Mouse (Mus musculus) CD4-positive, CD25-positive, alpha-beta regulatory T cell, adult 9 weeks (primary cell): Measurements from ENCODE around the gene Olfr295. TPM values are rescaled to one million over a fixed set of nuclear protein-coding genes. Genes with fewer than 3 reads are reported as not detected.

Experiments used
- polyA plus RNA-seq: library from polyadenylated mRNA; unstranded; fragments of 100-300 nt; shearing (Covaris generic); gene quantifications from one replicate; pipeline ENCODE4 v1.2.1, GENCODE M21; 2017

Olfr295 gene
- not detected for polyA plus RNA-seq

DNA sequence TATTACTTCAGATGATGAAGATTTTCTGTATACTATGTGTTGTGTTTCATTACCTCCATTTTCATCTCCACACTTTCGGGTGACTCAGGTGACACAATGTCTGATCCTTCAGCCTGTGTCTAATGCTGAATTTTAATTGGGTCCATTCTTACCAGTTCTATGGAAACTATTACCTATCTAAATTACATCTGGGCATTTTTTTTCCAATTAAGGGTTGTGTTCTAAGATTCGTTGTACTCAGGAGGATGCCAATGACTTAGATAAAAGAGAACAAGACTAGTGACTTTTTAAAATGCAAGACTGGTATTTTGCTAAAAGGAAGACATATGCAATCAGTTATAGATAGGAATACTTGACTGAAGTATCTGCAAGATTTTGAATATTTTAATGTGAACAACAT lies at the start of gene Olfr295:
Gene Olfr295 (plus strand): TSS at position 301 of the 400 bp plus-strand sequence.

DNA sequence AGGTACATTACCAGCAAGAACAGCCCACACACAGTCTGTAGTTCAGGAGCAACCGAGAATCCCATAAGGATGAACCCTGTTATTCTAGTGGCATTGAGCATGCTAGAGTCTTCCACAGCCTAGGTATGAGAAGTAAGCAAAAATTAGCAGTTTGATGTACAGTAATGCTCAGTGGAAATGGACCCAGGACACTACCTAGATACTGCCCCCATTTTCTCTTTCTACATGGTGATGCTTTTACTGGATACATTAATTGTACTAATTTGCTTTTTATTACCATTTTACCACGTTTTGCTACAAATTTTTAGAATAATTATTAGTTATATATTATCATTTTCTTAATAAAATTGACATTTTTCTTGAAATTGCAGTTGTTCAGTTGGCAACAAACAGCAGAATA lies 32.9 kb downstream of the Olfr295 start, which contains the start of gene Olfr294:
Gene Olfr294 (minus strand): TSS at position 101 of the 400 bp plus-strand sequence.

Other genes starting within 250 kb of the Olfr295 start
- gene Olfr307, start 246.3 kb upstream of the Olfr295 start, polyA plus RNA-seq: not detected
- not detected for gene Olfr305, start 216.9 kb upstream of the Olfr295 start, polyA plus RNA-seq
- not detected for gene Olfr304, start 197.2 kb upstream of the Olfr295 start, polyA plus RNA-seq
- gene Olfr303, start 186.1 kb upstream of the Olfr295 start, polyA plus RNA-seq: not detected
- gene Olfr301, start 180.0 kb upstream of the Olfr295 start, polyA plus RNA-seq: not detected
- not detected for gene Olfr299, start 123.9 kb upstream of the Olfr295 start, polyA plus RNA-seq
- gene Olfr298, start 91.4 kb upstream of the Olfr295 start, polyA plus RNA-seq: not detected
- gene Olfr297, start 63.9 kb upstream of the Olfr295 start, polyA plus RNA-seq: not detected
- not detected for gene Olfr294, start 32.8 kb downstream of the Olfr295 start, polyA plus RNA-seq
- not detected for gene Olfr293, start 65.2 kb downstream of the Olfr295 start, polyA plus RNA-seq
- not detected for gene Olfr292, start 104.5 kb downstream of the Olfr295 start, polyA plus RNA-seq
- gene Folh1, start 192.1 kb downstream of the Olfr295 start, polyA plus RNA-seq: not detected
- gene Vmn2r77, start 211.2 kb downstream of the Olfr295 start, polyA plus RNA-seq: 0.06 TPM